Mouse (Mus musculus) liver, embryonic 14.5 days (tissue): ENCODE results near the gene Pkn2.

Experiments
- CTCF ChIP-seq: IDR thresholded peaks from 2 replicates; pipeline ENCODE4 v1.5.1; 2016; ENCODE audit warnings: antibody characterized with exemption, low read depth, control low read depth
- EP300 ChIP-seq: IDR thresholded peaks from 2 replicates; pipeline ENCODE4 v1.6.1; 2016; ENCODE audit warnings: antibody characterized with exemption, low read depth

DNA sequence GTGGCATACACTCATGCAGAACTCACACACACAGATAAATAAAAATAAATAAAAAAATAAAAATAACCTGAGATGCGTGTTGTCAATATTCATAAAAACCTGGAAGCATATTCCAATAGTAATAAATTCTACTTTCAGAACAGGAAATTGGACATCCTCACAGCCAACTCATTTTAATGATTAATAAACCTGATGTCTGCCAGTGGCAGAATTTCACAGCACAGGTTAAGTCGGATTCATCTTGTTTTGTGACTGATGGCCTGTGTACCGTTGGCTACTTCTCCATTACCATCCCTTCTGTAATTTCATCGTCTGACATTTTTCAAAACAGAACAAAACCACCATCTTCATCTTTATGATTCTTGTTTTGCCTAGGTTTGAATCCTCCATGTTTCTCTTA is 35.4 kb upstream of the Pkn2 start:
- TF ChIP-seq EP300 = no peak
- TF ChIP-seq CTCF = no peak
